Mouse (Mus musculus): Measurements from ENCODE around the gene Rab3ip.
A peak's percentile ranks its signal among the peaks of the same experiment; 100 is the strongest.

DNA sequence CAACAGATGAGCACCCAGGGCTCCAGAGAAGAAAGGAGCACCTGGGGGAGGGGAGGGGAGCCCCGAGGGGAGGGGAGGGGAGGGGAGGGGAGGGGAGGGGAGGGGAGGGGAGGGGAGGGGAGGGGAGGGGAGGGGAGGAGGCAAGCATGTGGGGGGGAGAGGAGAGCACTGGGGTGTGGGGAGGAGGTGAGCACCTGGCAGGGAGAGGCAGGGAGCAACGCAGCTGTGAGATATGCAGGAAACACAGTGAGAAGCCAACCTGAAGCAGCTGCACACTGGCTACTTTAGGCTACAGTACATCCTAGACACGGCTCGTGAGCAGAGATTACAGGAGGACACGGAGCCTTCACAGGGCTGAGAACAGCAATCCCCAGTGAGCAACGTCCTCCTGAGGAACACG is 19.6 kb downstream of the Rab3ip start:
- no peak for TF ChIP-seq MAX (IDR thresholded peaks at IDR 0.05; ENCODE audit: low read depth)
- TF ChIP-seq TCF12 (IDR thresholded peaks at IDR 0.05; ENCODE audit: insufficient read depth, poor library complexity, severe bottlenecking), result no peak
- TF ChIP-seq POLR2A (IDR thresholded peaks at IDR 0.05; ENCODE audit: insufficient read length, low read depth), result no peak
- no peak for TF ChIP-seq SRF (IDR thresholded peaks at IDR 0.05; ENCODE audit: control insufficient read depth, insufficient read length, low read depth)
- no peak for TF ChIP-seq MYOG (IDR thresholded peaks at IDR 0.05; ENCODE audit: control insufficient read depth in 1 of 3, insufficient read depth in 1 of 3, insufficient read length in 2 of 3, low read depth in 2 of 3)
- TF ChIP-seq E2F4 (IDR thresholded peaks at IDR 0.05; ENCODE audit: insufficient read depth), result no peak
- TF ChIP-seq POLR2AphosphoS2 (IDR thresholded peaks at IDR 0.05; ENCODE audit: insufficient read length, low read depth), result no peak
- TF ChIP-seq MYOD1 (IDR thresholded peaks at IDR 0.05; ENCODE audit: control insufficient read depth in 1 of 3, insufficient read length in 2 of 3, low read depth in 2 of 3), result peak in 1 of 3 experiments; percentile 19
- TF ChIP-seq USF1 (IDR thresholded peaks at IDR 0.05; ENCODE audit: low read depth), result no peak
